20 mouse cellular contexts compared by ENCODE assay signal in genomic region chr9:60672568-60672967, GRCm38 (mm10). TPM values are rescaled to one million over a fixed set of nuclear protein-coding genes. Genes with fewer than 3 reads are reported as not detected.
"Had no signal": no experiment of that assay in that cellular context is flagged by ENCODE, and none has a peak within 500 bp of the region (broad histone marks: within the 10 kb centered on the region; RNA-seq: fewer than 3 reads in every experiment).

No protein-coding gene starts in this region.

- H3K27me3 ChIP-seq: midbrain, embryonic 12.5 days; neural tube, embryonic 13.5 days; neural tube, embryonic 15.5 days had no signal

- DNase-seq: lung, adult 18-20 months; lung, embryonic 14.5 days; lung, postnatal 10 days; lung, postnatal 4 days; midbrain, embryonic 14.5 days; retina, postnatal 1 day; right cerebral cortex, adult 18-20 months; right cerebral cortex, postnatal 25 days; right cerebral cortex, postnatal 4 days; spleen, adult 18-20 months; thymus, adult 2 months; thymus, postnatal 25 days; thymus, postnatal 4 days had no signal

- H3K9me3 ChIP-seq: midbrain, embryonic 10.5 days; midbrain, embryonic 12.5 days; neural tube, embryonic 13.5 days; neural tube, embryonic 15.5 days had no signal

- H3K4me1 ChIP-seq: midbrain, embryonic 10.5 days; midbrain, embryonic 12.5 days; neural tube, embryonic 13.5 days; neural tube, embryonic 15.5 days had no signal

- H3K27ac ChIP-seq: midbrain, embryonic 10.5 days; midbrain, embryonic 12.5 days; neural tube, embryonic 13.5 days; neural tube, embryonic 15.5 days had no signal

- ATAC-seq: midbrain, embryonic 16.5 days had no signal

- H3K4me2 ChIP-seq: lung, embryonic 14.5 days; midbrain, embryonic 12.5 days; neural tube, embryonic 13.5 days; neural tube, embryonic 15.5 days had no signal

- H3K4me3 ChIP-seq: midbrain, embryonic 10.5 days; midbrain, embryonic 12.5 days; myocyte; neural tube, embryonic 13.5 days; neural tube, embryonic 15.5 days had no signal

- H3K9ac ChIP-seq: lung, embryonic 14.5 days; midbrain, embryonic 12.5 days; neural tube, embryonic 13.5 days; neural tube, embryonic 15.5 days had no signal

RNA-seq across cellular contexts. Expression of gene Larp6, which starts 40.2 kb away (rescaled TPM):
- total RNA-seq: megakaryocyte-erythroid progenitor cell, adult 5-6 weeks had no signal
